Mouse (Mus musculus): ENCODE measurements around the gene Kifc3.

Kifc3 gene

GRCm38 (mm10) chr8:95159344-95159743, 43.3 kb downstream of the Kifc3 start:
- DNase-seq (ENCODE audit: inconsistent age in 2 of 2, low spot score in 1 of 2) = no peak

DNA sequence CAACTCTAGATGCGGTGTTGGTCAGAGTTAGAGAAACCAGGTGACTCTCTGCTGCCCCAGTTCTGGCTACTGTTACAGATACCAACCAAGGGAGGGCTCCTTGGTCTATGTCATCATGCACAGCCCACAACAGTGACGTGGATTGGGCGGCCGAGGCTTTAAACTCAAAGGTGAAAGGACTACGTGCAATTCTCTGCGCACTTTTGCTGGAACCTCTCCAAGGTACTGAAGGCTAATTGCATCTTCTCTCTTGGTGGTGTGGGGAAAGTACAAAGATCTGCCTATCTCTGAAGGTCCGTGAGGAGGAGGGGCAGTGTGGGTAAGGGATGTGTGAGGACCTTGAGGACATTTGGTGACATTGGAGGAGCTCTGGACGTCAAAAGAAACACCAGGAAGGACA, 44.0 kb downstream of the Kifc3 start:
- peak in 1 of 2 experiments; percentile 64 for DNase-seq (ENCODE audit: inconsistent age in 2 of 2, low spot score in 1 of 2)

- no peak for DNase-seq (ENCODE audit: inconsistent age in 2 of 2, low spot score in 1 of 2)
Measured at GRCm38 (mm10) chr8:95157145-95157544, 45.5 kb downstream of the Kifc3 start.

DNA sequence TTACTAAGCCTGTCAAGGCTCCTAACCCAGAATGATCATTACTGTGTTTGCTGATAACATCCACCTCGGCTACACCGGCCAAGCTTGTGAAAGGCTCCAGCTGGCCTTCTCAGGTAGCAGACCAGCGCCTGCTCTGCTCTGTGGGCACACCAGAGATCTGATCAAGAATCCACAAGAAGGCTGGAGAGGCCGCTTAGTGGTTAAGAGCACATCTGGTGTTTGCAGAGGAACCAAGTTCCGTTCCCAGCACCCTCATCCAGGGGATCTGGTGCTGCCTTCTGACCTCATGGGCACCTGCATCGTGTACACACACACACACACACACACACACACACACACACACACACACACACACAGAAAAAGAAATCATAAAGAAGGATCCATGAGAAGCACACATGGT, 46.5 kb downstream of the Kifc3 start:
- no peak for DNase-seq (ENCODE audit: inconsistent age in 2 of 2, low spot score in 1 of 2)

DNA sequence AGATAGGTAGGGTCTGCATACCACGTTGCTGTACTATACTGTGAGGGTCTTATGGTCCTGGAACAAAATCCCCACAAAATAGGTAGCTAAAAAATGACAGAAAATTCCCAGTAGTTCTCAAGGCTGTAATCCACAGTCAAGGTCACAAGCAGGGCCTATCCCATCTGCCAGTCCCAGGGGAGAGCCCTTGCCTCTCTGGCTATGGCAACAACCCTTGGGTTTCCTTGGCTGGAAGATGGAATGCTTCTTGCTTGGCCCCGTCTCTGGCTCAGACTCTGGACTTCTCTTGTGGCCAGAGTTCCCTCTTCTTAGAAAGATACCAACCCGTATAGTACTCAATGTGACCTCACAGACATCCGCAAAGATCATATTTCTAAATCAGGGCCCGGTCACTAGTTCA, 47.3 kb downstream of the Kifc3 start:
- DNase-seq (ENCODE audit: inconsistent age in 2 of 2, low spot score in 1 of 2) = peak; percentile 48 to 75

DNA sequence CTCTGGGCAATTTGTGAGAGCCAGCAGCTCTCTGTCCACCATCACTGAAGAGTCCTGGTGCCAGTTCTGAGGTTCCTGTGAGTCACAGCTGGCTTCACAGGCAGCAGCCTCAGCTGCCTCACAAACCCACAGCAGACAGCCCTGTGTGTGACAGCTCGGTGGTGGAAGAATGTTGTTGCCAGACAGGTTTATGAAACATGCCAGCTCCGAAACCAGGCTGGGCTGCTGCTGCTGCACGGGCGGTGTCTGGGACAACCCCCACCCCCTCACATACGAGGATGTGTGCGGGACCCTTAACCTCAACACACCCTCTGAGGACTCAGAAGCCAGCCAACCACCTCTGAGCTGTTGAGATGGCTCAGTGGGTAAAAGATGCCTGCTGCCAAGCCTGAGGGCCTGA, 48.0 kb downstream of the Kifc3 start:
- DNase-seq (ENCODE audit: inconsistent age in 2 of 2, low spot score in 1 of 2) = peak; percentile 51 to 57

- DNase-seq (ENCODE audit: inconsistent age in 2 of 2, low spot score in 1 of 2) = peak in 1 of 2 experiments; percentile 6
Measured at GRCm38 (mm10) chr8:95154056-95154455, 48.6 kb downstream of the Kifc3 start.

- peak in 1 of 2 experiments; percentile 76 for DNase-seq (ENCODE audit: inconsistent age in 2 of 2, low spot score in 1 of 2)
Measured at GRCm38 (mm10) chr8:95150608-95151007, 52.0 kb downstream of the Kifc3 start.

- no peak for DNase-seq (ENCODE audit: inconsistent age in 2 of 2, low spot score in 1 of 2)
Measured at GRCm38 (mm10) chr8:95149426-95149825, 53.2 kb downstream of the Kifc3 start.

DNA sequence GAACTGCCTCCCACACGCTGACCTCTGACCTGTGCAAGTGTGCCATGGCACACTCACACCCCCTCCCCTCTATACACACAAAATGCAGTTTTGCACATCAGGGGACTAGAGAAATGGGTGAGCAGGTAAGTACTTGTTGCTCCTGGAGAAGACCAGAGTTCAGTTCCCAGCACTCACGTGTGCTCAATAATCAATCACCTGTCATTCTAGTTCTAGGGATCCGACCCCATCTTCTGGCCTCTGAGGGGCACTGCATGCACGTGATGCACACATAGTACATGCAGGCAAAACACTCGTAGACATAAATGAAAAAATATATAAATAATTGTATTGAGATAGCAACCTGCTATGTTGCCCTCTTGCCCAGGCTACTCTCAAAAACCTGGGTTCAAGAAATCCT, 55.8 kb downstream of the Kifc3 start:
- peak in 1 of 2 experiments; percentile 6 for DNase-seq (ENCODE audit: inconsistent age in 2 of 2, low spot score in 1 of 2)

- DNase-seq (ENCODE audit: inconsistent age in 2 of 2, low spot score in 1 of 2) = peak; percentile 74 to 77
Measured at GRCm38 (mm10) chr8:95146044-95146745, 56.4 kb downstream of the Kifc3 start.

DNA sequence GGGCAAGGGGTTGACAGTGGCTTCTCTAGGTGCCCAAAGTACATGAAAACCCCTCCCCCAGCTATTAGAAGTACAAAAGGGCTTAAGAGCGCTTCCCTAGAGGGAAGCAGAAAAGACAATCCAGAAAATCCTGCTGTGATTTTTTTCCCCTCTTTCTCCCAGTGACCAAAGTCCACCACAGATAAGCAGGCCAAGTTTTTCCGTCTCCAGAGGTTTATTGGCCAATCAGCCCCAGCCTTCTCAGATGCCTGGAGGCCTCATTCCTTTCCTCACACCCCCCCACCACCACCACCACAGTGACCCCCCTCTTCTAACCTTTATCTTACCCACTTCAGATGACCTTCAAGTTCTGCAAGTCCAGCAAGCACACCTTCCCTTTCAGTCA, 58.0 kb downstream of the Kifc3 start:
- no peak for DNase-seq (ENCODE audit: inconsistent age in 2 of 2, low spot score in 1 of 2)

DNA sequence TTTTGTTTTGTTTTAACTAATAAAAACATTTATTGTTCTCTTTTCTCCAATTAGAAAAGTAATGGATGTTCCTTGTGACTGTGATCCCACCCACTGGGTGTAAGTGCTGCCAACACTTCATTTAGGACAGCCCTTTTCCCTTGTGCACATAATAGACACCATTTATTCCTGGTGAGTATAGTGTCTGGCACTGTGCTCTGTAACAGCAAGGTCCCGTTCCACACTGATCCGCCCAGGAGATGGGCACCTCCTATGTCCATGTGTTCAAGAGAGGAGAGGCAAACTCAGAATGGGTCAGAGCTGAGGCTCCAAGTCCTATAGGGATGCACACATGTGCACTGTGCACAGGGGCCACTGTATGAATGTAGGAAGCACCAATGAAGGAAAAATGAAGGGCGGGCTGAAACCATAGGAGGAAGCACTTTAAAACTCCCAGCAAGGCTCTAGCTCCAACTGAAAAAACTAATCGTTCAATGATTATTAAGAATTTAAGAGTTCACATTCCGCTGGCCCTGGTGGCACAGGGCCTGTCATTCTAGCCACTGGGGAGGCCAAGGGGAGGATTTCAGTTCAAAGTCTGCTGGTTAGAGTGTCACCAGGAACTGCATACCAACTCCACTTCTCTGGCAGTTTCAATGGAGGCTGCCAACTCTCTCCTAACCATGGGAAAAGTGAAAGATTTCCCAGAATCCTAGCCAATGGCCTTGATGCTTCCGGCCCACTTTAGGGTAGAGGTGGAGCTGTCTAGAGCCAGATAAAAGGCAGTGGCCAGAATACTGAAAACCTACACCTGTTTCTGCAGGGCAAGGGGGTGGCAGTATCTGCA, 58.6 kb downstream of the Kifc3 start:
- DNase-seq (ENCODE audit: inconsistent age in 2 of 2, low spot score in 1 of 2) = peak; percentile 17 to 79

DNA sequence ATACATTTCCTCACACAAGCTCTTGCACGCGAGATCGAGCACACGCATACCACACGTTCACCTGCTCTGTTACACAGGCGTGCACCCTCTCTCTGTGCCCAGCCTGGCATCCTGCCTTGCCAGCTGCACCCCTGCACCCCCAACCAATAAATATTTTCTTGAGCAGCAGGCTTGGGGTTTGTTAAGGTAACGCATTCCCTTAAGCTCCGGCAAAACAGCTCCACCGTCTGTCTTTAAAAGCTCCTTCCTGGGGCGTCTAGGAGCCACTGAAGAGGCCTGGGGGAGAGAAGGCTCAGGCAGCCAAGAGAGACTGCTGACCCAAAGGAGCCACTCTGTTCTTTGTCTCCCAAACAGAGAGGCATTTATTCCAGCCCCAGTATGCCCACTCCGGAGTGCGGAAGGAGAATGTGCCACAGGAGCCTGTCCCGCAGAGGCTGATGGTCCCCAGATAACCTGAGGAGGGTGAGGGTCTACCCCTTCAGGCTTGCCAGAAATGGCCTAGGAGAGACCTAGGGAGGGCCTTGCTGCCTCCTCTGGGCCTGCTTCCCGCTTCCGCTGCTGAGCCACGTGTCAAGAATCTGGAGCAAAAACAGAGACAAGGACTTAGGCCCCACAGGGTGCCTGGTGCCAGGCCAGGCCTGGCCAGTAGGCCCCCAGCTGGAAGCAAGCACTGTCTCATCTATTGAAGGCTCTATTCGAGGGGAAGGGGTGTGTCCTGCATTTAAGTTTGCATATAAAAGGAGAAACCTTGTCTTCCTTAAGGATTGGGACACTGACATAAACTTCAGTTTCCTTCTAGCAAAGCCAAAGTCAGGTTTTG, 59.4 kb downstream of the Kifc3 start:
- DNase-seq (ENCODE audit: inconsistent age in 2 of 2, low spot score in 1 of 2) = peak in 1 of 2 experiments; percentile 76

GRCm38 (mm10) chr8:95142075-95142831, 60.4 kb downstream of the Kifc3 start:
- peak; percentile 85 to 91 for DNase-seq (ENCODE audit: inconsistent age in 2 of 2, low spot score in 1 of 2)

DNA sequence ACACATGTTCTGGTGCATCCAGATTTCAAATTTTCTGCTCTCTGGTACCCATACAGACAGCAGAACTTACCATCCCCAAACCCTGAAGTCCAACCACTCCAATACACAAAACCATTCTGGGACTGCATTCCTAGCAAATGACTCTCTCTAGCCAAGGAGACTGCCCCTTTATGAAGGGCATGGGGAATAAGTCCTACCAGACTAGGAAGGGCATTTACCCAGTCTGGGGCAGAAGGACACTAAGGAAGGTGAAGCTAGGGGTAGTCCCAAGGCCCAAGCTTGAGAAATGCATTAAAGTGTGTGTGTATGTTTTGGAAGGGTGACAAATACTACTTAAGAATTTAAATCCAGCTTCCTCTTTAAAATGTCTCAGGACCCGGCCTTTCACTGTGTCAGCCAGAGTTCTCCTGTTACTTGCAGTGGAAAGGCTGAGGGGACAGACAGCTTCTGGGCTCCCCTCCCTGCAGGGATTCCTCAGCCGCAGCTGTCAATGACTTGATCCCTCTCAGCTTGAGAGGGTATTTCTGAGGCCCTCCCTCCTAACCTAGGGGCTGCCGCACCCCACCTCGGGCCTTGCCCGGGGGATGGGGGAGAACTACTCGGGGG, 61.0 kb downstream of the Kifc3 start:
- peak in 1 of 2 experiments; percentile 85 for DNase-seq (ENCODE audit: inconsistent age in 2 of 2, low spot score in 1 of 2)

DNA sequence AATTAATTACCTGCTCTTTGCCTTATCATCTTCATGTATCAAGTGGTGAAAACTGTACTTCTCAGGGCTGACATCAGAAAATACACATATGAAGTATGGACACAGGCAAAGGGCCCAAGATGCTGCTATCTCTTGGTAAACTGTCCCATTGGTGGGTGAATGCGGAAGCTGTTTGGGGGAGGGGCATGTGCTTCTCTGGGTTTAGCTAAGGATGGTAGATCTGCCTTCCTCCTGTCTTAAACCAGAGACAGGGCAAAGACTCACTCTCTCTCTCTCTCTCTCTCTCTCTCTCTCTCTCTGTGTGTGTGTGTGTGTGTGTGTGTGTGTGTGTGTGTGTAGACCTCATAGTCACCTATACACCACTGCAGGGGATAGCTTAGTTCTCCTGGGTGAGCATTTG, 61.6 kb downstream of the Kifc3 start:
- DNase-seq (ENCODE audit: inconsistent age in 2 of 2, low spot score in 1 of 2) = no peak

- peak in 1 of 2 experiments; percentile 69 for DNase-seq (ENCODE audit: inconsistent age in 2 of 2, low spot score in 1 of 2)
Measured at GRCm38 (mm10) chr8:95140555-95140954, 62.1 kb downstream of the Kifc3 start.

DNA sequence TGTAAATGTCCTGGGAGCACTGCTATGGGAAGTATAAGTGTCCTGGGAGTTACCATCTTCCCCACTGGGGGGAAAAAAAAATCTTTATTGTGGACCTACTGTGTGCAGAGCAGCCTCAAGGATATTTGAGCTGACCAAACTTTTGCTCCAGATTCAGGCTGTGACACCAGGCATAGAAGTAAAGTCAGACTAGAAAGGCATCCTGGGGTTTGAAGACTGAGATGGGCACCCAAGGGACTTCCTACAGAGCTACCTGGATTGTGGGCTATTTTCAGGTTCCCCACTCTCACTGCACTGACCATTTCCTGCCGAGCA, 63.6 kb downstream of the Kifc3 start:
- no peak for DNase-seq (ENCODE audit: inconsistent age in 2 of 2, low spot score in 1 of 2)

DNA sequence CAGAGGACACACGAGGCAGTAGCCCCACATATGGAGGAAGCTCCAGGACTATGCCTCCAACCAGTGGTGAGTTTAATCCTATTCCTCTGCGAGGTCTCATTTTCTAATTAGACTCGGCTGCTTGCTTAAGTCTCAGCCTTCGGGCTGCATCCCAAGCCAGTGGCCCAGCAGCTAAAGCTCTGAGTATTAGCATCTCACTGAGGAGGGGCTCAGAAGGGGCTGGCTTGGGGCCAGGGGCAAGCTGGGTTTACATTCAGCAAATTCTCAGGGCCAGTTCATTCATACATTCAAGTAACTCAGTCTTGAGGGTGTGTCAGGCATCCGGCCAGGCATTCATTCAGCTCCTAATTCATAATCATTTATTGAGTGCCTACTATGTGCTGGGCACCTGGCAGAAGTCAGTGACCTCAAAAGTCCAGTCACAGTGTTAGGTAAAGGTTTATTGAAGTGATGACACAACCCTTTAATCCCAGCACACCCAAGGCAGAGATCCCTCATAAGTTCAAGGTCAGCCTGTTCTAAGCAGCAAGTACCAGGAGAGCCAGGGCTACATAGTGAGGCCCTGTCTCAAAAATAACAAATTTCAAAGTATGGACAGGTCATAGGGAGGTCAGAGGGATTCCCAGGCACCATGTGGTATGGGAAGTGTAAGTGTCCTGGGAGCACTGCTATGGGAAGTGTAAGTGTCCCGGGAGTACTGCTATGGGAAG, 64.1 kb downstream of the Kifc3 start:
- peak; percentile 55 to 75 for DNase-seq (ENCODE audit: inconsistent age in 2 of 2, low spot score in 1 of 2)
